Mouse (Mus musculus) heart, adult 2 months (tissue): ENCODE results near the gene Slc25a5.

Experiments used
- CTCF ChIP-seq: fragments of 200-600 bp; IDR thresholded peaks from 2 replicates; pipeline ENCODE4 v1.8.1; 2022; ENCODE audit warnings: antibody characterized with exemption, mild to moderate bottlenecking, moderate library complexity
- EP300 ChIP-seq: fragments of 200-500 bp; IDR thresholded peaks from 2 replicates; pipeline ENCODE4 v1.6.1; 2011; ENCODE audit warnings: low read depth, low read length, control low read depth; ENCODE audit not compliant: insufficient read depth

DNA sequence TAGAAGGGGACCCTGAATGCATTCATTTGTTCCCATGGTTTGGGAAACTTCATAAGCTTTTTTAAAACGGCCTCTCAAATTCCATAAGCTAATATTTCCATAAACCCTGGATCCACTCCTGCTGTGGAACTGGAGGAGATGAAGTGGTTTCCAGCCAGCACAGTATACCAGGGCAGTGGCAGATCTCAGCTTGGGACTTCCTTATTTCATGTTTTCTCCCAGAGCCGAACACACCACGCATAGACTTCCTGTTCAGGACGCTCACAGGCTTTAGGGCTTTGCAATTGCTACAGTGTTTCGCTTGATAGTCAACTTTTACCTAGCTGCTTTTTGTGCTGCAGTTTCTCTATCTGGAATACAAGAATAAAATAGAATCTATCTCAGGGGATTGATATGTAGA, 7.7 kb downstream of the Slc25a5 start:
- no peak for TF ChIP-seq CTCF
- no peak for TF ChIP-seq EP300
